Mouse (Mus musculus) ES-E14 (cell line): ENCODE results near the gene Dnajb12. TPM values are rescaled to one million over a fixed set of nuclear protein-coding genes. Genes with fewer than 3 reads are reported as not detected.

Experiments
- DNase-seq: peaks from one replicate; pipeline ENCODE4 v3.0.0-alpha.2; 2013; ENCODE audit warnings: low read depth, low spot score
- H3K27ac ChIP-seq: 2 replicates; pipeline ENCODE4 v1.5.1; 2012; ENCODE audit warnings: low read depth, mild to moderate bottlenecking, low read length, moderate library complexity, mixed read lengths; ENCODE audit not compliant: poor library complexity, insufficient read depth, severe bottlenecking
- H3K36me3 ChIP-seq: 2 replicates; pipeline ENCODE4 v1.6.1; 2012; ENCODE audit warnings: mild to moderate bottlenecking, low read length, moderate library complexity, mixed read lengths; ENCODE audit not compliant: control insufficient read depth, poor library complexity, insufficient read depth, severe bottlenecking
- H3K4me1 ChIP-seq, 2 experiments: fragments of 150-350 bp in 1 of 2; sonication (generic) in 1 of 2; 2 replicates each; pipeline ENCODE4 v1.6.1; 2012; ENCODE audit warnings: low read length in 2 of 2, mild to moderate bottlenecking in 1 of 2, mixed read lengths in 1 of 2; ENCODE audit not compliant: control insufficient read depth in 2 of 2, insufficient read depth in 2 of 2, poor library complexity in 1 of 2
- H3K4me3 ChIP-seq, 2 experiments: fragments of 150-350 bp in 1 of 2; sonication (generic) in 1 of 2; 2 replicates each; pipeline ENCODE4 v1.5.1; 2012; ENCODE audit warnings: low read length in 2 of 2, low read depth in 1 of 2, mild to moderate bottlenecking in 1 of 2, mixed read lengths in 1 of 2; ENCODE audit not compliant: insufficient read depth in 1 of 2, poor library complexity in 1 of 2, severe bottlenecking in 1 of 2
- H3K9ac ChIP-seq: 2 replicates; pipeline ENCODE4 v1.6.1; 2012; ENCODE audit warnings: low read depth, mild to moderate bottlenecking, low read length, mixed read lengths; ENCODE audit not compliant: poor library complexity, insufficient read depth, severe bottlenecking
- H3K9me3 ChIP-seq: fragments of 150-350 bp; sonication (generic); 2 replicates; pipeline ENCODE4 v1.6.1; 2012; ENCODE audit warnings: low read depth, mild to moderate bottlenecking, low read length; ENCODE audit not compliant: control insufficient read depth, insufficient read depth
- CHD2 ChIP-seq: IDR thresholded peaks from 2 replicates; pipeline ENCODE4 v1.6.1; 2014; ENCODE audit warnings: mild to moderate bottlenecking, low read depth, low read length, inconsistent platforms
- HCFC1 ChIP-seq: IDR thresholded peaks from 2 replicates; pipeline ENCODE4 v1.6.1; 2012; ENCODE audit warnings: low read length, inconsistent platforms, borderline replicate concordance; ENCODE audit not compliant: insufficient read depth
- MAFK ChIP-seq: IDR thresholded peaks from 2 replicates; pipeline ENCODE4 v1.6.1; 2014; ENCODE audit warnings: mild to moderate bottlenecking, low read depth, low read length, inconsistent platforms; ENCODE audit not compliant: insufficient read depth
- ZC3H11A ChIP-seq: IDR thresholded peaks from 2 replicates; pipeline ENCODE4 v1.6.1; 2012; ENCODE audit warnings: low read depth, mild to moderate bottlenecking, inconsistent platforms, low read length, borderline replicate concordance
- ZNF384 ChIP-seq: IDR thresholded peaks from 2 replicates; pipeline ENCODE4 v1.6.1; 2012; ENCODE audit warnings: low read depth, low read length, inconsistent platforms
- in situ Hi-C, 2 experiments: fragments of 600-800 bp; cut with MboI; formaldehyde crosslinking; loops; one replicate each; pipeline ENCODE4 v1.15.1; 2025; ENCODE audit warnings: low sequenced_read_pairs in 2 of 2, inconsistent platforms in 1 of 2; ENCODE audit not compliant: unreplicated experiment in 2 of 2
- total RNA-seq: library from RNA; depleted of rRNA; stranded (reverse); fragments of 300-350 nt; gene quantifications from 2 replicates; pipeline ENCODE4 v1.2.3, GENCODE M21; 2012

Dnajb12 gene
- total RNA-seq, 1 experiment: 38.2 TPM

GRCm38 (mm10) chr10:59860684-59861083 is 18.7 kb upstream of the Dnajb12 start:
- H3K36me3 ChIP-seq: no peaks in the 10 kb centered on the region
- no peaks in the 10 kb centered on the region for H3K9me3 ChIP-seq
- TF ChIP-seq ZC3H11A: no peak
- TF ChIP-seq MAFK: no peak
- no peak for TF ChIP-seq CHD2
- TF ChIP-seq HCFC1: no peak
- TF ChIP-seq ZNF384: no peak
- H3K4me3 ChIP-seq: no peak overlapping the region
- no peak for DNase-seq
- H3K27ac ChIP-seq: no peak overlapping the region
- in situ Hi-C loops: loop anchor here (10.0 to 25.0 kb wide), 2 partner anchors 548 to 556 kb away; partner anchors contain the start of gene P4ha1 (in 1 of the 2)
- peaks cover 0 to 12% of the 10 kb centered on the region in 2 experiments; a peak in 1 of 4 replicates for H3K4me1 ChIP-seq
- no peak overlapping the region for H3K9ac ChIP-seq

- Histone ChIP-seq H3K4me3 (no peak overlapping the region), H3K27ac (no peak overlapping the region), H3K4me1 (peaks cover 0 to 12% of the 10 kb centered on the region in 2 experiments; a peak in 1 of 4 replicates), H3K36me3 (no peaks in the 10 kb centered on the region), H3K9me3 (no peaks in the 10 kb centered on the region), H3K9ac (no peak overlapping the region)
- in situ Hi-C loops: loop anchor here (10.0 to 25.0 kb wide), 2 partner anchors 549 to 556 kb away; partner anchors contain the start of gene P4ha1 (in 1 of the 2)
- TF ChIP-seq ZC3H11A: no peak
- no peak for TF ChIP-seq ZNF384
- TF ChIP-seq CHD2: no peak
- no peak for TF ChIP-seq HCFC1
- TF ChIP-seq MAFK: no peak
- no peak for DNase-seq
Measured at GRCm38 (mm10) chr10:59861201-59861600, 18.2 kb upstream of the Dnajb12 start.

GRCm38 (mm10) chr10:59862816-59863440 is 16.4 kb upstream of the Dnajb12 start:
- Histone ChIP-seq H3K4me3 (no peak overlapping the region), H3K27ac (no peak overlapping the region), H3K9ac (no peak overlapping the region), H3K9me3 (no peaks in the 10 kb centered on the region), H3K4me1 (peaks cover 0 to 12% of the 10 kb centered on the region in 2 experiments; a peak in 1 of 4 replicates), H3K36me3 (no peaks in the 10 kb centered on the region)
- DNase-seq: no peak
- in situ Hi-C loops: loop anchor here (10.0 to 25.0 kb wide), 2 partner anchors 551 to 558 kb away; partner anchors contain the start of gene P4ha1 (in 1 of the 2)
- TF ChIP-seq ZNF384 (no peak), CHD2 (no peak), ZC3H11A (no peak), MAFK (no peak), HCFC1 (no peak)

- Histone ChIP-seq H3K9me3 (no peaks in the 10 kb centered on the region), H3K4me3 (no peak overlapping the region), H3K36me3 (no peaks in the 10 kb centered on the region), H3K4me1 (peaks cover 0 to 14% of the 10 kb centered on the region in 2 experiments; a peak in 1 of 4 replicates), H3K9ac (no peak overlapping the region), H3K27ac (no peak overlapping the region)
- no peak for DNase-seq
- TF ChIP-seq MAFK (no peak), ZC3H11A (no peak), CHD2 (no peak)
- in situ Hi-C loops: loop anchor here (10.0 to 25.0 kb wide), 2 partner anchors 551 to 559 kb away; partner anchors contain the start of gene P4ha1 (in 1 of the 2)
Measured at GRCm38 (mm10) chr10:59863620-59864019, 15.7 kb upstream of the Dnajb12 start.
